Mouse (Mus musculus): ENCODE measurements around the gene Osm.
A peak's percentile ranks its signal among the peaks of the same experiment; 100 is the strongest.

Gene Osm

GRCm38 (mm10) chr11:4235665-4236545 is at the start of gene Osm:
Gene Osm, plus strand, starts transcription at chr11:4236420.
- DNase-seq, result no peak

GRCm38 (mm10) chr11:4186486-4187317 is 49.5 kb upstream of the Osm start, which contains the start of gene Tbc1d10a:
Gene Tbc1d10a, plus strand, starts transcription at chr11:4186789.
- DNase-seq, result peak; percentile 99

- peak; percentile 52 for DNase-seq
Observed at GRCm38 (mm10) chr11:4187318-4187700, 48.9 kb upstream of the Osm start.

- DNase-seq, result no peak
Observed at GRCm38 (mm10) chr11:4189182-4189581, 47.0 kb upstream of the Osm start.

- no peak for DNase-seq
Observed at GRCm38 (mm10) chr11:4190677-4191076, 45.5 kb upstream of the Osm start.

GRCm38 (mm10) chr11:4192757-4193156 is 43.5 kb upstream of the Osm start:
- no peak for DNase-seq

- no peak for DNase-seq
Observed at GRCm38 (mm10) chr11:4193420-4193819, 42.8 kb upstream of the Osm start.

GRCm38 (mm10) chr11:4195597-4196031 is 40.6 kb upstream of the Osm start:
- DNase-seq, result no peak

- DNase-seq, result no peak
Observed at GRCm38 (mm10) chr11:4196636-4197035, 39.6 kb upstream of the Osm start.

GRCm38 (mm10) chr11:4197691-4198090 is 38.5 kb upstream of the Osm start:
- no peak for DNase-seq

GRCm38 (mm10) chr11:4201981-4202700 is 34.1 kb upstream of the Osm start:
- DNase-seq, result no peak

GRCm38 (mm10) chr11:4202995-4203704 is 33.1 kb upstream of the Osm start:
- DNase-seq, result no peak

GRCm38 (mm10) chr11:4203705-4204074 is 32.5 kb upstream of the Osm start:
- no peak for DNase-seq

GRCm38 (mm10) chr11:4205097-4205655 is 31.0 kb upstream of the Osm start:
- no peak for DNase-seq

GRCm38 (mm10) chr11:4205951-4206350 is 30.3 kb upstream of the Osm start:
- DNase-seq, result no peak

- no peak for DNase-seq
Observed at GRCm38 (mm10) chr11:4206563-4206962, 29.7 kb upstream of the Osm start.

- no peak for DNase-seq
Observed at GRCm38 (mm10) chr11:4207655-4208054, 28.6 kb upstream of the Osm start.

GRCm38 (mm10) chr11:4209556-4209955 is 26.7 kb upstream of the Osm start:
- no peak for DNase-seq

- DNase-seq, result no peak
Observed at GRCm38 (mm10) chr11:4210786-4211185, 25.4 kb upstream of the Osm start.

GRCm38 (mm10) chr11:4213107-4213506 is 23.1 kb upstream of the Osm start:
- no peak for DNase-seq

GRCm38 (mm10) chr11:4214572-4214971 is 21.6 kb upstream of the Osm start:
- no peak for DNase-seq

GRCm38 (mm10) chr11:4215061-4215460 is 21.2 kb upstream of the Osm start:
- no peak for DNase-seq

Measured in cerebellum, adult 9-11 months (tissue).